ENCODE assay signal across 8 mouse cellular contexts in genomic region chr2:30927151-30927781, GRCm38 (mm10). TPM values are rescaled to one million over a fixed set of nuclear protein-coding genes. Genes with fewer than 3 reads are reported as not detected.
DNase-seq lines count a peak whose midpoint lies in the region; ATAC-seq and TF ChIP-seq lines count a peak whose summit lies in the region.

No protein-coding gene starts in this region.

- no peak for TF ChIP-seq CTCF in midbrain, postnatal 0 days (IDR thresholded peaks at IDR 0.05)

- WGBS in kidney, embryonic 16.5 days: 59% methylated on average over 9 of the region's 9 CpGs
- WGBS in intestine, embryonic 15.5 days: 58% methylated on average over 9 of the region's 9 CpGs
- 61% methylated on average over 9 of the region's 9 CpGs for WGBS in midbrain, postnatal 0 days

- peak overlapping the region; percentile 34; the same call in 1 of the 2 replicates for H3K27ac ChIP-seq in kidney, embryonic 16.5 days (ENCODE audit: low read length)
- H3K27ac ChIP-seq in intestine, embryonic 15.5 days: peak overlapping the region; percentile 61
- H3K27ac ChIP-seq in midbrain, postnatal 0 days (ENCODE audit: low read depth, low read length): peak overlapping the region; percentile 55

- no peak for ATAC-seq in kidney, embryonic 16.5 days (ENCODE audit: low FRiP score, low TSS enrichment)
- no peak; the same call in 1 of the 2 replicates for ATAC-seq in intestine, embryonic 15.5 days
- no peak for ATAC-seq in midbrain, postnatal 0 days (ENCODE audit: low FRiP score)
- no peak for ATAC-seq in inflammation-experienced regulatory T-cells, adult 6 months

- peaks cover 20% of the 10 kb centered on the region for H3K4me1 ChIP-seq in kidney, embryonic 16.5 days (ENCODE audit: insufficient read depth, low read length)
- H3K4me1 ChIP-seq in intestine, embryonic 15.5 days (replicated peaks): peaks cover 17% of the 10 kb centered on the region
- 0 out of 2 replicates have a peak, but pooled peaks cover 2% of the 10 kb centered on the region for H3K4me1 ChIP-seq in midbrain, postnatal 0 days (ENCODE audit: insufficient read depth, low read length)

- H3K4me3 ChIP-seq in kidney, embryonic 16.5 days (ENCODE audit: low read length): no peak overlapping the region
- H3K4me3 ChIP-seq in intestine, embryonic 15.5 days (replicated peaks): no peak overlapping the region
- H3K4me3 ChIP-seq in midbrain, postnatal 0 days (ENCODE audit: low read depth, low read length): no peak overlapping the region

- H3K9me3 ChIP-seq in kidney, embryonic 16.5 days (ENCODE audit: low read length): no peaks in the 10 kb centered on the region
- no peaks in the 10 kb centered on the region for H3K9me3 ChIP-seq in intestine, embryonic 15.5 days
- no peaks in the 10 kb centered on the region for H3K9me3 ChIP-seq in midbrain, postnatal 0 days (ENCODE audit: low read length)

- no peak for DNase-seq in kidney, adult 11 months
- peak; percentile 76 for DNase-seq in ZHBTc4 (ENCODE audit: low read depth, low spot score)
- DNase-seq in midbrain, postnatal 0 days (ENCODE audit: low spot score): peak; percentile 47
- no peak for DNase-seq in gastrocnemius, postnatal 4 days (ENCODE audit: low spot score in 2 of 2)
- DNase-seq in ovary, postnatal 14 days (ENCODE audit: low spot score): no peak

- H3K9ac ChIP-seq in kidney, embryonic 16.5 days (replicated peaks; ENCODE audit: low read length): no peak overlapping the region
- H3K9ac ChIP-seq in intestine, embryonic 15.5 days: no peak overlapping the region
- no peak overlapping the region for H3K9ac ChIP-seq in midbrain, postnatal 0 days (replicated peaks; ENCODE audit: low read length, poor library complexity, severe bottlenecking)

- H3K4me2 ChIP-seq in kidney, embryonic 16.5 days (replicated peaks; ENCODE audit: low read depth, low read length): no peak overlapping the region
- H3K4me2 ChIP-seq in intestine, embryonic 15.5 days (replicated peaks): no peak overlapping the region
- H3K4me2 ChIP-seq in midbrain, postnatal 0 days (ENCODE audit: low read depth, low read length, poor library complexity, severe bottlenecking): no peak overlapping the region

- H3K27me3 ChIP-seq in kidney, embryonic 16.5 days (ENCODE audit: insufficient read depth, low read length): no peaks in the 10 kb centered on the region
- no peaks in the 10 kb centered on the region for H3K27me3 ChIP-seq in intestine, embryonic 15.5 days (replicated peaks)
- H3K27me3 ChIP-seq in midbrain, postnatal 0 days (ENCODE audit: insufficient read depth, low read length): no peaks in the 10 kb centered on the region

- H3K36me3 ChIP-seq in kidney, embryonic 16.5 days (ENCODE audit: insufficient read depth, low read length): no peaks in the 10 kb centered on the region
- H3K36me3 ChIP-seq in intestine, embryonic 15.5 days: no peaks in the 10 kb centered on the region
- H3K36me3 ChIP-seq in midbrain, postnatal 0 days (ENCODE audit: insufficient read depth, low read length): no peaks in the 10 kb centered on the region

RNA-seq across cellular contexts. Expression of gene Ptges, which starts 2.4 kb away (rescaled TPM):
- 19.1 and 25.2 TPM in 2 replicates for polyA plus RNA-seq in kidney, embryonic 16.5 days (2015; fragmentation: Nextera tagmentation; extraction: Ambion mirVana)
- polyA plus RNA-seq in intestine, embryonic 15.5 days (2015; fragmentation: Nextera tagmentation; extraction: Ambion mirVana): 2.8 and 4.3 TPM in 2 replicates
- total RNA-seq in midbrain, postnatal 0 days (2014; rRNA removed): 6.7 and 19.8 TPM in 2 replicates
- 8.0 and 8.5 TPM in 2 replicates for polyA plus RNA-seq in midbrain, postnatal 0 days (2015; fragmentation: Nextera tagmentation; extraction: Ambion mirVana)
- total RNA-seq in gastrocnemius, postnatal 4 days (2021): 10 to 100 TPM in 1 of 2 experiments, 1 to 10 TPM in 1; 8.8 to 12.1 TPM
- polyA plus RNA-seq in inflammation-experienced regulatory T-cells, adult 6 months (2017; shearing (Covaris generic)): not detected

RNA-seq across cellular contexts. Expression of gene Tor1b, which starts 25.5 kb away (rescaled TPM):
- 38.9 and 40.4 TPM in 2 replicates for polyA plus RNA-seq in kidney, embryonic 16.5 days (2015; fragmentation: Nextera tagmentation; extraction: Ambion mirVana)
- 22.4 and 25.4 TPM in 2 replicates for polyA plus RNA-seq in intestine, embryonic 15.5 days (2015; fragmentation: Nextera tagmentation; extraction: Ambion mirVana)
- total RNA-seq in midbrain, postnatal 0 days (2014; rRNA removed): 27.1 and 28.3 TPM in 2 replicates
- 16.4 and 17.0 TPM in 2 replicates for polyA plus RNA-seq in midbrain, postnatal 0 days (2015; fragmentation: Nextera tagmentation; extraction: Ambion mirVana)
- 10 to 100 TPM; 29.3 to 30.4 TPM for total RNA-seq in gastrocnemius, postnatal 4 days (2021)
- 10 to 100 TPM; 15.6 to 26.9 (median 22.2) TPM for polyA plus RNA-seq in inflammation-experienced regulatory T-cells, adult 6 months (2017; shearing (Covaris generic))

RNA-seq across cellular contexts. Expression of gene Tor1a, which starts 40.5 kb away (rescaled TPM):
- 80.3 and 83.9 TPM in 2 replicates for polyA plus RNA-seq in kidney, embryonic 16.5 days (2015; fragmentation: Nextera tagmentation; extraction: Ambion mirVana)
- 78.8 and 90.9 TPM in 2 replicates for polyA plus RNA-seq in intestine, embryonic 15.5 days (2015; fragmentation: Nextera tagmentation; extraction: Ambion mirVana)
- 68.9 and 88.7 TPM in 2 replicates for total RNA-seq in midbrain, postnatal 0 days (2014; rRNA removed)
- polyA plus RNA-seq in midbrain, postnatal 0 days (2015; fragmentation: Nextera tagmentation; extraction: Ambion mirVana): 90.3 and 95.4 TPM in 2 replicates
- 10 to 100 TPM; 21.4 to 23.1 TPM for total RNA-seq in gastrocnemius, postnatal 4 days (2021)
- 10 to 100 TPM; 60.5 to 73.3 (median 72.6) TPM for polyA plus RNA-seq in inflammation-experienced regulatory T-cells, adult 6 months (2017; shearing (Covaris generic))

RNA-seq across cellular contexts. Expression of gene BC005624, which starts 54.7 kb away (rescaled TPM):
- 63.0 and 64.0 TPM in 2 replicates for polyA plus RNA-seq in kidney, embryonic 16.5 days (2015; fragmentation: Nextera tagmentation; extraction: Ambion mirVana)
- polyA plus RNA-seq in intestine, embryonic 15.5 days (2015; fragmentation: Nextera tagmentation; extraction: Ambion mirVana): 48.3 and 49.6 TPM in 2 replicates
- 34.8 and 41.7 TPM in 2 replicates for total RNA-seq in midbrain, postnatal 0 days (2014; rRNA removed)
- polyA plus RNA-seq in midbrain, postnatal 0 days (2015; fragmentation: Nextera tagmentation; extraction: Ambion mirVana): 86.7 and 93.1 TPM in 2 replicates
- total RNA-seq in gastrocnemius, postnatal 4 days (2021): 10 to 100 TPM; 17.4 to 21.3 TPM
- 100 to 1,000 TPM in 1 of 3 experiments, 10 to 100 TPM in 2; 67.1 to 103 (median 93.7) TPM for polyA plus RNA-seq in inflammation-experienced regulatory T-cells, adult 6 months (2017; shearing (Covaris generic))

RNA-seq across cellular contexts. Expression of gene Usp20, which starts 54.8 kb away (rescaled TPM):
- 22.6 and 26.3 TPM in 2 replicates for polyA plus RNA-seq in kidney, embryonic 16.5 days (2015; fragmentation: Nextera tagmentation; extraction: Ambion mirVana)
- 11.9 and 15.2 TPM in 2 replicates for polyA plus RNA-seq in intestine, embryonic 15.5 days (2015; fragmentation: Nextera tagmentation; extraction: Ambion mirVana)
- 36.6 and 41.2 TPM in 2 replicates for total RNA-seq in midbrain, postnatal 0 days (2014; rRNA removed)
- polyA plus RNA-seq in midbrain, postnatal 0 days (2015; fragmentation: Nextera tagmentation; extraction: Ambion mirVana): 32.5 and 32.8 TPM in 2 replicates
- total RNA-seq in gastrocnemius, postnatal 4 days (2021): 10 to 100 TPM; 40.0 to 44.8 TPM
- 10 to 100 TPM; 11.9 to 27.4 (median 16.7) TPM for polyA plus RNA-seq in inflammation-experienced regulatory T-cells, adult 6 months (2017; shearing (Covaris generic))

Comparison
In these comparisons a context has a peak if more than half of its experiments do, and no peak if none do; other contexts are left out.
1. DNase-seq: peak in ZHBTc4 (single experiment) and midbrain, postnatal 0 days (single experiment); none in kidney, adult 11 months (single experiment), gastrocnemius, postnatal 4 days (0 of 2) and ovary, postnatal 14 days (single experiment).
2. Peak in every context shown above with its lines, with median percentiles within 50 percentile points of each other: H3K27ac ChIP-seq.